Mouse (Mus musculus): ENCODE measurements around the gene Lins1.

Lins1 gene

DNA sequence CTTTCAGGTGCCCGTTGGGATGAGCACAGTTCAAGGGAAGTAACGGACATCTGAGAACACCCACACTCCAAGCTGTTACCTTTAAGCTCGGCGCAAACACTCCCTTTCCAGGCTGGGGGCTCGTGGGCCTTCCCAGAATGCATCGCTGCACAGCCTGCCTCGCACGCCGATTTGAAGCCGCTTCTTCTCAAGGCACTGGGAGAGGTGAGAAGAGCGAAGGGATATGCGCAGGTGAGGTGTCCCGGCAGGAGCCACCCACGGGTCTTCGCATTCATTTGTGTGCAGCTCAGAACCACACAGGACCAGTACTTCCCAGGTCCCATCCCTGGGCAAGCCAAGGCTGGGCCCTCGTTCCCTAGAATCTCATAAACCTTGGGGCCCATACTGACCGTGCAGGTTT lies 43.7 kb downstream of the Lins1 start:
- no peak for DNase-seq (ENCODE audit: low spot score)

DNA sequence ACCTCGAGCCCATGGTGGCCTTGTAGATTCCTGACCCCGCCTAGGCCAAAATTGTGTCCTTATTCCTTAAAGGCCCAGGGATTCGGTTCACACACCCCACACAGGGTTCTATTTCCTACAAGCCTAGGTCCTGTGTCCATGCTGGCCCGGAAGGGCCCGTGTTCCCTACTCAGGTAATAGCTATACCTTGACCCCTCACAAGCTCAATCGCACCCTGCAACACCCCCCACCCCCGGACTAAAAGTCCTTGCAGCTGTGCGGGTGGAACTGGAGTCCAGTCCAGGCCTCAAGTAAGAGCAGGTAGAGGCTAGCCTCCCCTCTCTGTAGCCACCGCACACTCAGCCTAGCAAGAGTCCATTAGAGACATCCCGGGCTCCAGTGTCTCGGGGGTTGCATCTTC lies 44.2 kb downstream of the Lins1 start:
- no peak for DNase-seq (ENCODE audit: low spot score)

GRCm38 (mm10) chr7:66734466-66734865 lies 44.8 kb downstream of the Lins1 start:
- no peak for DNase-seq (ENCODE audit: low spot score)

DNA sequence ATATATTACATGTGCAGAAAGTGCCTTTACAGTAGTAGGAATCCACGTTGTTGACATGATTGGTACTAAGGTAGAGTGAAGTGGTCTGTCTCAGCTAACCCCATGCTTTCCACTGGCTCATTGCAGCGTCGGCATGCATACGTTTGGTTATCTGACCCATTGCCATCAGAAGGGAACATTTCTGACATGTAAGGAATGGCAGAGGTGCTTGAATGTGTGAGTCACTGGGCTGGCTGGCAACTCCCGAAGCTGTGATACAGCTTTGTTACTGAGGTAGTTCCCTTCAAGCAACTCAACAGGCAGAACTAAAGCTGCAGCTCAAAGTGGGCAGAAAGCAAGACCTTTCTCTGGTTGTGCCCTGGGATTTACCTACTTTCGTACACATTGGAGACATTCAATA lies 45.3 kb downstream of the Lins1 start:
- DNase-seq (ENCODE audit: low spot score): peak; percentile 15

DNA sequence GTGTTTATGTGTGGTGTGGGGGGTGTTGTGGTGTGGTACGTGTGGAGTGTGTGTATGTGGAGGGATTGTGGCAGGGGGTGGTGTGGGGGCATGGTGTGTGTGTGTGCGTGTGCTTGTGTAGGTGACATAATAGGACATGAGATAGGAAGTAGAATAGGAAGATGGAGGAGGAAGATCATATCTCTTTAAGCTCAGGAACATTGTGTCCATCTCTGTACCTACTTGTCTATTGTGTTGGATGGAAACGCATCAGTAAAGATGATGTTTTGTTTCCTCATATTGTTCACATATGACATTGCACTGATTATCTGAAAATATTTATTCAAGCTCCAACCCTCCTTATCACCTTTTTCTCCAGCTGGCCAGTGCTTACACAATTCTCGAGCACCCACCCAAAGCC lies 47.7 kb downstream of the Lins1 start:
- no peak for DNase-seq (ENCODE audit: low spot score)

- no peak for DNase-seq (ENCODE audit: low spot score)
Observed at GRCm38 (mm10) chr7:66741008-66741407, 51.3 kb downstream of the Lins1 start.

GRCm38 (mm10) chr7:66741412-66741811 lies 51.7 kb downstream of the Lins1 start:
- no peak for DNase-seq (ENCODE audit: low spot score)

DNA sequence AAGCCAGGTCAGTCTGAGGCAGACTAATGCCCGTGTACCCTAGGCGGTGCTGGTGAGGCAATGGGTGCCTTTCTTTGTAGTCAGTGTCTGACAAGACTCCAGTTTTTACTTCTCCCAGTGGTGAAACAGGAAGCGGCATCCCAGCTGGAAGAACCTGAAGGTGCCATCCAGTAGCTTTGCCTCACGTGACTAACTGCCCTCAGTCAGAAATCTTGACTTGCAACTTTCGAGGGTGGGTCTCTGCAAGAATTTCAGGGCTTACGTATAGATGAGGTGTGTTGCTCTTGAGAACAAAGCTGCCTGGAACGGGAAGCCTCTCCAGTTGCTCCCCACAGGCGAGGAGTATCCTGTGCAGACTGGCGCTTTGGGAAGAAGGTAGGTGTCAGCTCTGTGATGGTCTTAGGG lies 53.7 kb downstream of the Lins1 start, which contains the start of gene Cers3:
Gene Cers3, plus strand, starts transcription at position 128 of the 405 bp plus-strand sequence.
- DNase-seq (ENCODE audit: low spot score): peak; percentile 5

- no peak for DNase-seq (ENCODE audit: low spot score)
Observed at GRCm38 (mm10) chr7:66746972-66747371, 57.3 kb downstream of the Lins1 start.

DNA sequence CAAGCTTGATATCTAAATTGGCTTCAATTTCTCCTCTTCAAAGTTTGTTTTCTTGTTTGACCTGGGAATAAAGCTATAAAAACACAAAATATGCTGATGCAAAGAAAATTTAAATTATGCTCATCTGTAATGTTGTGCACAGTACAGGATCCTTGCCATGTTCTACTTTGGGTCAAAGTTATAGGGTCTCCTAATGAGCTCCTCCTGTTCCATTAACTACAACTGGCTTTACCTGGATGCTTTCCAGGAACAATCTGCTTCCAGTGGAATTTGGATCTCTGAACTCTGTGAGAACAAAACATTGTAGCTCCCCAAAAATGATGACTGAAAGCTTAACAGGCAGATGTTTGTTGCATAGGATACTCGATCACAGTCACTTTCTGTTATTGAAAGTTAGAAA lies 60.3 kb downstream of the Lins1 start:
- no peak for DNase-seq (ENCODE audit: low spot score)

GRCm38 (mm10) chr7:66753816-66754215 lies 64.1 kb downstream of the Lins1 start:
- no peak for DNase-seq (ENCODE audit: low spot score)

DNA sequence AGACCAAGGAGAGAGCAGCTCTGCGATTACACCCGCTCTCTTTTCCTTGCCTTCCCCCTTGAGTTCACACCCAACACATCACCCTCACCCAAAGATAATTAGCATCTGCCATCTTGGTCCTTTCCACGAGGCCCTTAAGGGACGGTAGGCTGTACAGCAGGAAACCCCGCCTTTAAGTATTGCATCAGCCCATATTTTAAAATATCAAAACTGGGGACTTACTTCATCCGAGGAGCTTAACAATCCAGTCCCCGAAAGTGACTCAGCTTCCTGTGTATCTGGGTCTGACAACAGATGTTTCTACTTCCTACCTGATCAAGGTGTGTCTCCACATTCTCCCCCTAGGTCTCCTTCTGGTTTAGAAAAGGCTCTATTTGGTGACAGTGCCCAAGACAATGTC lies 65.9 kb downstream of the Lins1 start:
- DNase-seq (ENCODE audit: low spot score): no peak
